Mouse (Mus musculus) heart, embryonic 14.5 days (tissue): ENCODE data around the gene Tapt1. TPM values are rescaled to one million over a fixed set of nuclear protein-coding genes. Genes with fewer than 3 reads are reported as not detected.

Source experiments
- ATAC-seq: fragments of 200-750 bp; cut with Nextera tagmentation; 2 replicates; pipeline ENCODE4 v1.8.0; 2017; ENCODE audit warnings: low read depth, moderate TSS enrichment; ENCODE audit not compliant: insufficient number of reproducible peaks, insufficient read depth, low FRiP score
- H3K27ac ChIP-seq, 2 experiments: fragments of 200-500 bp in 1 of 2; fragments of 300-500 bp in 1 of 2; sonication (generic) in 1 of 2; replicated peaks in 1 of 2; 2 replicates each; pipeline ENCODE4 v1.5.1; 2012 to 2014; ENCODE audit warnings: low read depth in 2 of 2, low read length in 2 of 2, control low read depth in 1 of 2, mild to moderate bottlenecking in 1 of 2, mixed read lengths in 1 of 2; ENCODE audit not compliant: control insufficient read depth in 1 of 2, insufficient read depth in 1 of 2
- H3K27me3 ChIP-seq: fragments of 300-500 bp; sonication (generic); 2 replicates; pipeline ENCODE4 v1.6.1; 2014; ENCODE audit warnings: mild to moderate bottlenecking, low read length, control low read depth; ENCODE audit not compliant: control insufficient read depth, insufficient read depth
- H3K36me3 ChIP-seq: fragments of 300-500 bp; sonication (generic); 2 replicates; pipeline ENCODE4 v1.6.1; 2014; ENCODE audit warnings: mild to moderate bottlenecking, control low read depth, low read length, mixed read lengths; ENCODE audit not compliant: control insufficient read depth, insufficient read depth
- H3K4me1 ChIP-seq, 2 experiments: fragments of 200-500 bp in 1 of 2; fragments of 300-500 bp in 1 of 2; sonication (generic) in 1 of 2; 2 replicates each; pipeline ENCODE4 v1.6.1; 2012 to 2014; ENCODE audit warnings: low read length in 2 of 2, control low read depth in 1 of 2, mixed read lengths in 1 of 2; ENCODE audit not compliant: control insufficient read depth in 2 of 2, insufficient read depth in 2 of 2
- H3K4me2 ChIP-seq: fragments of 300-500 bp; sonication (generic); 2 replicates; pipeline ENCODE4 v1.6.1; 2014; ENCODE audit warnings: mild to moderate bottlenecking, low read length
- H3K4me3 ChIP-seq, 2 experiments: fragments of 200-500 bp in 1 of 2; fragments of 300-500 bp in 1 of 2; sonication (generic) in 1 of 2; 2 replicates each; pipeline ENCODE4 v1.5.1; 2012 to 2014; ENCODE audit warnings: low read length in 2 of 2, mild to moderate bottlenecking in 2 of 2, control low read depth in 1 of 2, low read depth in 1 of 2, moderate library complexity in 1 of 2; ENCODE audit not compliant: control insufficient read depth in 1 of 2, insufficient read depth in 1 of 2
- H3K9ac ChIP-seq: fragments of 300-500 bp; sonication (generic); 2 replicates; pipeline ENCODE4 v1.6.1; 2014; ENCODE audit warnings: mild to moderate bottlenecking, low read length
- H3K9me3 ChIP-seq: fragments of 300-500 bp; sonication (generic); 2 replicates; pipeline ENCODE4 v1.6.1; 2016; ENCODE audit warnings: low read length, control low read depth; ENCODE audit not compliant: control insufficient read depth
- WGBS: fragments of 180-500 bp; shearing (Covaris S2); extraction: QIAGEN DNeasy Blood & Tissue Kit; methylation state at CpG from one replicate; pipeline ENCODE4 v1.1.7; 2014; 5-methylcytosine and 5-hydroxymethylcytosine counted together
- polyA plus RNA-seq: library from polyadenylated mRNA; unstranded; fragments of >200 nt; fragmentation: Nextera tagmentation; extraction: Ambion mirVana; gene quantifications from 2 replicates; pipeline ENCODE4 v1.2.1, GENCODE M21; 2014

Tapt1 gene
- polyA plus RNA-seq, 1 experiment from 2014 or later = 25.6 TPM

DNA sequence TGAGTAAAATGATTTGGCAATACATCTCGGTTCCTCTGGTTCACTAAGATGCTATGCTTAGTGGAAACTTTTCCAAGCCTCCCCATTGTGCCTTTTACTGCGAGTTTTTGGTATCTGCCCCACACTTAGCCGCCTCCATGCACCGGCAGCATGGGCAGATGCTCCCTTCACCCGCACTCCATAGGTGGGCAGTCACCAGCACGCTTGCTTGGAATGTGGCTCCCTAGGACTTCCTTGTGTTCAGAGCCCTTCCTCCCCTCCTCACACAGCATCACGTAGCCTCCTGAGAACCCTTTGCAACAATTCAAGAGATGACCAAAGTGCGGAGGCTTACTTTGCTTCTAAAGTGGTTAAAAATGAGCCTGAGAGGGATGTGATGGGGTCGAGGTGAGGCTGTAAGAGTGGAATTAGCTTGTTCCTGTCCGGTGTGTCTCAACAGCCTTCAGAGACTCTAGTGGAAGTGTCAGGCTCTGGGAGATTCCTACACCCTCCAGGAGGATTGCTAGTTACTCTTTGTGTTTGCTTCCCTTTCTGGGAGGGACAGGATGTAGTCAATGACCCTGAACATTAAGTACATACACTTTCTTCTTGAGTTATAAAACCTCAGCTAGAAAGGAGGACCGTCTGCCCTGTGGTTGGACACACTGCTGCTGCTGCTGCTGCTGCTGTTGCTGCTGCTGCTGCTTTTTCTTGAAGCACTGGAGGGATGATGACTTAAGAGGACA is 20.2 kb upstream of the Tapt1 start:
- 39% methylated on average over 11 of the region's 11 CpGs for WGBS
- no peak overlapping the region for H3K4me2 ChIP-seq
- no peaks in the 10 kb centered on the region for H3K4me1 ChIP-seq
- H3K4me3 ChIP-seq = no peak overlapping the region
- no peak overlapping the region for H3K9ac ChIP-seq
- H3K36me3 ChIP-seq = no peaks in the 10 kb centered on the region
- no peak for ATAC-seq
- no peaks in the 10 kb centered on the region for H3K9me3 ChIP-seq
- no peak overlapping the region for H3K27ac ChIP-seq
- no peaks in the 10 kb centered on the region for H3K27me3 ChIP-seq

DNA sequence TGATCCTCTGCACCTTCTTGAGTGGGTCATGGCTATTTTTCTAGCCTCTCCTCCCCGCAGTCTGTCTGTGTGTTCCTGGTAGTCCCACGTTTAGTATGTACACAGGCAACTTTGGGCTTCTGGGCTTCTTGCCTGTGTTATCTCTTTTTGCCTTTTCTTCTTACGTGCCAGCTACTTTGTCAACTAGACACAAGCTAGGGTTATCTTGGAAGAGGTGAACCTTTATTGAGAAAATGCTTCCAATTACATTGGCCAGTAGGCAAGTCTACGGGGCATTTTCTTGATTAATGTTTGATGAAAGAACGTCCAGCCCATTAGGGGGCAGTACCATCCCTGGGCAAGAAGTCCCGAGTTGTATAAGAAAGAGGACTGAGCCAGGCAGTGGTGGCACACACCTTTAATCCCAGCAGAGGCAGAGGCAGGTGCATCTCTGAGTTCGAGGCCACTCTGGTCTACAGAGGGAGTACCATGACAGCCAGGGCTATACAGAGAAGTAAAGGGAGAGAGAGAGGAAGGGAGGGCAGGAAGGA is 18.5 kb upstream of the Tapt1 start:
- Histone ChIP-seq H3K4me1 (no peaks in the 10 kb centered on the region), H3K4me3 (no peak overlapping the region), H3K27me3 (no peaks in the 10 kb centered on the region), H3K36me3 (no peaks in the 10 kb centered on the region), H3K4me2 (no peak overlapping the region), H3K27ac (no peak overlapping the region), H3K9ac (no peak overlapping the region), H3K9me3 (no peaks in the 10 kb centered on the region)
- ATAC-seq = no peak
- WGBS = 64% methylated on average over 7 of the region's 7 CpGs

DNA sequence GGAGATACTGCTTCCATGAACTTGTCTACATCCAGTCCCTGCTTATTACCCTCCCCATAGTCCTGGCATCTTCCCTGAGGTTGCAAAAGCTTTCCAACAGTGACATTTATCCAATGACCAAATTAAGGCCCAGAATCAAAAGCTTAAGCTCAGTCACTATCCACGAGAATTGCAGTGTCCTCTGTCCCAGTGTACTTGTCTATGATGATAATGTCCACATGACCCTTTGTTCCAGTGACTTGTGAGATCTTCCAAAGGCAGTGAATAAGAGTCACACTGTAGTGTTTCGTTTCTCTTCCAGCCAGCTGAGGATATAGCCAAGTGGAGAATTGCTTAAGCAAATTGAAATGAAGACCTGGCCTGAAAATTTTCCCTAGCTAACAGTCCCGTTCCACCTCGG is 16.4 kb upstream of the Tapt1 start:
- Histone ChIP-seq H3K27me3 (no peaks in the 10 kb centered on the region), H3K4me3 (no peak overlapping the region), H3K9me3 (no peaks in the 10 kb centered on the region), H3K4me1 (peaks cover 0 to 2% of the 10 kb centered on the region in 2 experiments; a peak in 1 of 4 replicates), H3K36me3 (no peaks in the 10 kb centered on the region), H3K9ac (no peak overlapping the region), H3K27ac (no peak overlapping the region), H3K4me2 (no peak overlapping the region)
- ATAC-seq = no peak
- 68% methylated on average over 4 of the region's 4 CpGs for WGBS

DNA sequence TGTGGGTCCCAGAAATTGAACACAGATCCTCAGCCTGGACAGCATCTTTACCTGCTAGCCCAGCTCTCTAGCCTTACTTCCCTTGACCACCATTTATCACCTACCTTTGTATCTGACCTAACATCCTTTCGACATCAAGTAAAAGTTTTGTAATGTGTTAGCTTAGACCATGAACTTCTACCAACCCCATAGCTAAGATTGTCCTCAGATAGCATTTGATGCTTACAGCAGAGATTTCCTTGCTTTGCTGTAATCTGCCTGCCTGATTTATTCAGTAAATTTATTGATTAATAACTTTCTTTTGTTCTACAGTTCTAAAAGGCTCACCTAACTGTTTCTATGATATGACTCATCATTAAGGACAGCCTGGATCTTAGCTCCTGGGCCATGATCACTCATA is 15.3 kb upstream of the Tapt1 start:
- Histone ChIP-seq H3K9ac (no peak overlapping the region), H3K27me3 (no peaks in the 10 kb centered on the region), H3K9me3 (no peaks in the 10 kb centered on the region), H3K4me3 (no peak overlapping the region), H3K36me3 (no peaks in the 10 kb centered on the region), H3K4me2 (no peak overlapping the region), H3K4me1 (peaks cover 0 to 2% of the 10 kb centered on the region in 2 experiments; a peak in 1 of 4 replicates), H3K27ac (no peak overlapping the region)
- 100% methylated on average over 1 of the region's 1 CpGs for WGBS
- ATAC-seq = no peak

DNA sequence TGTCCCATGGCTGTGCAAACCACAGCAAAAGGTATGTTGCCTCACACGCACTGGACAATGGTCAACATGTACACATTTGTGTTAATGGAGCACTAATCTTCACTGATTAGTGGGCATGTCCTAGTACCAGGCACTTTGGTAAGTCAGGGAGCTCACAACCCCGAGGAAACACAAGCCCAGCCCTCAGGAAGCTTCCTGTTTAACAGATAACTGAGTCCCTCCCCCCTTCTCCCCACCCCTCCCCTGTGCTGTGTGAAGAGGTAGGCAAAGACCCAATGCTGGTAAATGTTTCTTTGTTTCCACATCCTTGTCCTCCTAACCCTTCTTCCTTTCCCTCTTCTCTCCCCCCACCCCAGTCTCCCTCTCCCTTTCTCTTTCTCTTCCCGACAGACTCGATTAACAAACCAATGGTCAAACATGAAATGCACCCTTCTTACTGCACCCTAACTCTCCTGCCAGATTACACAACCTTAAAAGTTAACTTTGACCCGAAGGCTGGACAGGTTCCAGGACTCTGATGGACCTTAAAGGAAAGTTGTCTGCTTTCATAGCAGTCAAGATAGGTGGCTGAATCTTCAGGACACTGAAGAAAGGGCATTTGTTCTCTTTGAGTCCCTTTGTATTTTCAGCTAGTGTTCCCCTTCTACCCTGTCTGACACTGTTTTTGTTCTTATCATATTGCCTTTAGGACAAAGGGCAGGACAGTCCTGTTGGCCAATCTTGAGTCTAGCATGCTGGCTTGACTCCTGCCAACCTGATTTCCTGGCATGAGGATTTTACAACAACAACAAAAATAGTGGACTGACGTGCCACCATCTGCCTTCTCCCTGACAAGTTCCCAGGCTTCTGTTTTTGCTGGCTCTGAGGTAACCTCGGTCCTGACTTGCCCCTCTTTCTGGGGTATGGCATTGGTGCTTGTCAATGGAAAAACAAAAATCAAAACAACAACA is 13.0 kb upstream of the Tapt1 start:
- Histone ChIP-seq H3K4me1 (peaks cover 0 to 2% of the 10 kb centered on the region in 2 experiments; a peak in 1 of 4 replicates), H3K27ac (no peak overlapping the region; a peak in 1 of 4 replicates), H3K9me3 (no peaks in the 10 kb centered on the region), H3K4me2 (no peak overlapping the region), H3K36me3 (peaks cover 5% of the 10 kb centered on the region; the same call in 1 of the 2 replicates), H3K9ac (no peak overlapping the region), H3K4me3 (no peak overlapping the region), H3K27me3 (no peaks in the 10 kb centered on the region)
- ATAC-seq = no peak
- 55% methylated on average over 7 of the region's 7 CpGs for WGBS

DNA sequence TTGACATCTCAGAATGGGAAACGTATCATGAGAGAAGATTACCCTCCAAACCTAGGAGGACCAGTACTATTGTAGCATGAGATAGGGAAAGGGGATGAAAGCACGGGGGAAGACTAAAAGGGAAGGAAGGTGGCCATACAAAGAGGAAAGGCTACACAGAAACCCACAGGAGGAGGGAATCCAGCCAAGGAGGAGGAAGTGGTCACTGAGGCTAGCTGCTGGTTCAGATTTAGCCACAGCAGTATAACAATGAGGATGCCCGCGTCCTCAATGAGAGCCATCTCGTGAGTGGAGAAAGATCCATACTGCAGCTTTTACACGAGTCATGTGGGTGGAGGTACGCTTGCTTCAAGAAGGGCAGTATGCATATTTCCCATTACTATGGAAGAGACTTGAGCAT is 11.8 kb upstream of the Tapt1 start:
- H3K4me1 ChIP-seq = peaks cover 0 to 2% of the 10 kb centered on the region in 2 experiments; a peak in 1 of 4 replicates
- 83% methylated on average over 7 of the region's 7 CpGs for WGBS
- peaks cover 5% of the 10 kb centered on the region; the same call in 1 of the 2 replicates for H3K36me3 ChIP-seq
- H3K4me2 ChIP-seq = no peak overlapping the region
- no peak overlapping the region for H3K4me3 ChIP-seq
- no peak overlapping the region for H3K9ac ChIP-seq
- no peaks in the 10 kb centered on the region for H3K9me3 ChIP-seq
- ATAC-seq = no peak
- no peak overlapping the region for H3K27ac ChIP-seq
- H3K27me3 ChIP-seq = no peaks in the 10 kb centered on the region

DNA sequence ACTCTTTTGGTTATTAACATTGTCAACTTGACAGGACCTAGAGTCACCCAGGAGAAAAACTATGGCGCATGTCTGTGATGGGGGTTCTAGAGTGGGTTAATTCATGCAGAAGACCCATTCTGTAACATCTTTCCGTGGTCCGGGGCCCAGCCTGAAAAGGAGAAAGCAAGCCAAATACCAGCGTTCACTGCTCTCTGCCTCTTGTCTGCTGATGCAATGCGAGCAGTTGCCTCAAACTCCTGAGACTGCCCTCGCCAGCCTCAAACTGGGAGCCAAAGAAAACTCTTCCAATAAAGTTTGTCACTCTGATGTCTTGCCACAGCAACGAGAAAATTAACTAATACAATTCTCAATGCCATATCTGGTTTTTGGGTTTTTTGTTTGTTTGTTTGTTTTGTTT is 8.2 kb upstream of the Tapt1 start:
- WGBS = 87% methylated on average over 7 of the region's 7 CpGs

More for the DNA sequence above, 8.2 kb upstream of the Tapt1 start:
- no peak for ATAC-seq
- Histone ChIP-seq H3K27me3 (no peaks in the 10 kb centered on the region), H3K36me3 (peaks cover 5% of the 10 kb centered on the region; the same call in 1 of the 2 replicates), H3K4me1 (no peaks in the 10 kb centered on the region), H3K4me2 (no peak overlapping the region), H3K9me3 (no peaks in the 10 kb centered on the region), H3K9ac (no peak overlapping the region), H3K4me3 (no peak overlapping the region), H3K27ac (no peak overlapping the region)
